Mouse (Mus musculus) brain, embryonic 14.5 days (tissue): ENCODE data around the gene Caml. TPM values are rescaled to one million over a fixed set of nuclear protein-coding genes. Genes with fewer than 3 reads are reported as not detected.

Source experiments
- DNase-seq: peaks from one replicate; pipeline ENCODE4 v3.0.0-alpha.2; 2011; ENCODE audit warnings: low read depth
- CTCF ChIP-seq: fragments of 200-500 bp; IDR thresholded peaks from 2 replicates; pipeline ENCODE4 v1.5.1; 2012; ENCODE audit warnings: inconsistent platforms, mild to moderate bottlenecking, moderate library complexity, borderline replicate concordance; ENCODE audit not compliant: insufficient read depth, insufficient read length; ENCODE audit errors: extremely low read depth
- POLR2A ChIP-seq: fragments of 200-500 bp; IDR thresholded peaks from 2 replicates; pipeline ENCODE4 v1.6.1; 2012; ENCODE audit warnings: mild to moderate bottlenecking, inconsistent platforms, borderline replicate concordance; ENCODE audit not compliant: poor library complexity, insufficient read depth, insufficient read length, severe bottlenecking; ENCODE audit errors: extremely low read depth
- polyA plus RNA-seq: library from polyadenylated mRNA; depleted of rRNA; stranded (reverse); fragments of >200 nt; gene quantifications from 2 replicates; pipeline ENCODE4 v1.2.3, GENCODE M21; 2012; rRNA removed

Gene Caml
- polyA plus RNA-seq, 1 experiment: 80.9 TPM

DNA sequence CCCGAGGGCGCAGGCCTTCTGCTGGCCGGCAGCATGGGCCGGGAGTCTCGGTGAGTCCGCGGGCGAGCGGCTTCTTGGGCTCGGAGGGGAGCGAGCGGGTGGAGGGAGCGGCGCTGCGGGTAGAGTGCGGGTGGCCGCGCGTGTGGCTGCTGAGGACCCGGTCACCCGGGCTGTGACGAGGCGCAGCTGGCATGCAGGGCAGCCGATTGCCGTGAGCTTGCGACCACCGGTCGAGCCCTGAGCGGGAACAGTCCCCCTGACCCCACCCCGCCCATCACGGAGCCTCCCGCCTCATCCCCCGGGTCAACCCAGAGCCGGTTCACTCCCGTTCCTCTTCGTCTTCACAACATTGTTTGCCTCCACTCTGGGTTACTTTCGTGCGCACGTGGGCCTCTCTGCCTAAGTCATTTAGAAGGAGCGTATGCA is 12.4 kb downstream of the Caml start:
- no peak for TF ChIP-seq POLR2A
- TF ChIP-seq CTCF: no peak

GRCm38 (mm10) chr13:55636185-55636983 is 13.6 kb downstream of the Caml start:
- no peak for TF ChIP-seq POLR2A
- DNase-seq: no peak

More for the DNA sequence above, 12.4 kb downstream of the Caml start:
- DNase-seq: no peak

DNA sequence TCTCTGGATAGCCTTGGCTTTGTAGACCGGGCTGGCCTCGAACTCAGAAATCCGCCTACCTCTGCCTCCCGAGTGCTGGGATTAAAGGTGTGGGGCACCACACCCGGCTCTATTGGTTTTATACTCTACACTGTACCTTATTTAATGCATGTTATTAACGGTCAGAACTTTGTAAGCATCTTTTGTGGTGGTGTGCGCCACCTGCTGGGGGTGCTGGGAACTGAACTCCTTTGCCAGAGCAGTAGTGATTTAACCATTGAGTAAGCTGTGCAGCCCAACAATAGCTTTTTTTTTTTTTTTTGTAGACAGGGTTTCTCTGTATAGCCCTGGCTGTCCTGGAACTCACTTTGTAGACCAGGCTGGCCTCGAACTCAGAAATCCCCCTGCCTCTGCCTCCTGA is 17.7 kb downstream of the Caml start:
- DNase-seq: peak; percentile 79
- peak; percentile 82 for TF ChIP-seq CTCF

- TF ChIP-seq POLR2A: no peak
- TF ChIP-seq CTCF: peak; percentile 41; the same call in 1 of the 2 replicates
- DNase-seq: peak; percentile 49
Observed at GRCm38 (mm10) chr13:55644525-55644924, 21.7 kb downstream of the Caml start.

DNA sequence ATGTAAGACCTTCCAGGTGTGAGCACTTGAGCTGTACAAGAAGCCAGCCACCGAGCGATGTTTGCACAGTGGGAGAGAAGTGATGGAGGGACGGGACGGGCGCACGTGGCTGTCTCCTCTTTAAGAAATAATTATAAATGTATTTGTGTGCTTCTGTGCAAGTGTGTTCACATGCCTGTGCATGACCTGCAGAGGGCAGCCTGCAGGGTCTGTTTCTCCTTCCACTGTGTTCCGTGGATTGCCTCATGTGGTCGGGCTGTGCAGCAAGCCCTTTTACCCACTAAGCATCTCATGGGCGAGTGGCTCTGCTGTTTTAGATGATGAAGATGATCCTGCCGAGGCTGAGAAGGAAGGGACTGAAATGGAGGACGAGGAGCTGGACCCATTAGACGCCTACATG is 27.3 kb downstream of the Caml start:
- TF ChIP-seq CTCF (peak; percentile 35; the same call in 1 of the 2 replicates), POLR2A (no peak)
- DNase-seq: peak; percentile 8

DNA sequence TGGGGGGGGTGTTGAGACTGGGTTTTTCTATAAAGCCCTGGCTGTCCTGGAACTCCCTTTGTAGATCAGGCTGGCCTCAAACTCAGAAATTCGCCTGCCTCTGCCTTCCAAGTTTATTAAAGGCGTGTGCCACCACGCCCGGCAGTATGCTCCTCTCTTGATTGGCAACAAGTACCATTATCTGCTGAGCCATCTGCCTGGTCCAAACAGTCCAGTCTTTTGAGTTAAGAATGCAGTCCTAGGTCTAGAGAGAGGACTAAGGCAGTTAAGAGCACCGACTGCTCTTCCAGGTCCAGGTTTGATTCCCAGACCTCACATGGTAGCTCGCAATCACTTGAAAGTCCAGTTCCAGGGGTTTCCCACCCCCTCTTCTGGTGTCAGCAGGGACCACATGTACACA is 28.2 kb downstream of the Caml start:
- TF ChIP-seq POLR2A: no peak
- no peak for TF ChIP-seq CTCF
- DNase-seq: no peak

GRCm38 (mm10) chr13:55668550-55668949 is 45.7 kb downstream of the Caml start:
- DNase-seq: peak; percentile 39
- TF ChIP-seq POLR2A: no peak
- peak; percentile 66 for TF ChIP-seq CTCF

DNA sequence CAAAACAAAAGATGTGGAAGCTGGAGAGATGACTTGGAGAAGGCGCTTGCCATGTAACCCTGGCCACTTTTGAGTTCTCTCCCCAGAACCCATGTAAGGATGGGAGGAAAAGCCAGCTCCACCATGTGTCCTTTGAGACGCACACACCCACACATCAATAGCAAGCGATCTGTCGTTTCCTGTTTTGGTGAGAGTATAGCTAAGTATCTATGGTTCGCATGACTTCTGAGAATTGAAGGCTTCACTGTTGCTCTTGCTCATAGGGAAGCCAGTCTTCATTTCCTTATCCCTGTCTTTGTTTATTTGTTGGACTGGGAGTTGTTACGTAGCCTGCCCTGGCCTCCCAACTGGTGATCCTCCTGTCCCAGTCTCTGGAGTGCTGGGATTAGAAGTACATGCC is 49.9 kb downstream of the Caml start:
- DNase-seq: no peak
- TF ChIP-seq POLR2A: no peak
- TF ChIP-seq CTCF: no peak

GRCm38 (mm10) chr13:55677364-55677763 is 54.6 kb downstream of the Caml start:
- TF ChIP-seq POLR2A (no peak), CTCF (no peak)
- no peak for DNase-seq

Other genes starting within 250 kb of the Caml start
- 0.06 and 0.10 TPM in 2 replicates for gene Slc34a1, start 224.8 kb upstream of the Caml start, polyA plus RNA-seq
- 0.51 and 0.66 TPM in 2 replicates for gene Pfn3, start 207.8 kb upstream of the Caml start, polyA plus RNA-seq
- gene F12, start 196.2 kb upstream of the Caml start, polyA plus RNA-seq: 0.13 and 0.26 TPM in 2 replicates
- gene Grk6, start 177.9 kb upstream of the Caml start, polyA plus RNA-seq: 79.6 and 92.1 TPM in 2 replicates
- 75.5 and 77.4 TPM in 2 replicates for gene Prr7, start 158.7 kb upstream of the Caml start, polyA plus RNA-seq
- 809 and 867 TPM in 2 replicates for gene Dbn1, start 134.9 kb upstream of the Caml start, polyA plus RNA-seq
- 118 and 126 TPM in 2 replicates for gene Pdlim7, start 109.3 kb upstream of the Caml start, polyA plus RNA-seq
- 15.9 and 20.0 TPM in 2 replicates for gene Dok3, start 93.7 kb upstream of the Caml start, polyA plus RNA-seq
- gene Ddx41, start 86.3 kb upstream of the Caml start, polyA plus RNA-seq: 92.4 and 109 TPM in 2 replicates
- 161 and 190 TPM in 2 replicates for gene Fam193b, start 51.9 kb upstream of the Caml start, polyA plus RNA-seq
- gene Tmed9, start 49.3 kb upstream of the Caml start, polyA plus RNA-seq: 98.7 and 99.3 TPM in 2 replicates
- gene B4galt7, start 23.1 kb upstream of the Caml start, polyA plus RNA-seq: 47.2 and 57.5 TPM in 2 replicates
- gene Ddx46, start 12.0 kb downstream of the Caml start, polyA plus RNA-seq: 46.6 and 52.7 TPM in 2 replicates
- gene B230219D22Rik, start 70.1 kb downstream of the Caml start, polyA plus RNA-seq: 93.4 and 93.8 TPM in 2 replicates
- 73.0 and 73.1 TPM in 2 replicates for gene Txndc15, start 91.6 kb downstream of the Caml start, polyA plus RNA-seq
- 12.6 and 17.5 TPM in 2 replicates for gene Pcbd2, start 104.4 kb downstream of the Caml start, polyA plus RNA-seq
- 0.05 and 0.06 TPM in 2 replicates for gene Catsper3, start 161.6 kb downstream of the Caml start, polyA plus RNA-seq
- gene Pitx1, start 213.2 kb downstream of the Caml start, polyA plus RNA-seq: 1.3 and 1.4 TPM in 2 replicates